Mouse (Mus musculus) E14TG2a.4 (cell line): Measurements from ENCODE around the gene Sik3.

Experiments used
- H3K27me3 ChIP-seq: 2 replicates; pipeline ENCODE4 v1.6.1; 2014; ENCODE audit warnings: low read length, control low read depth; ENCODE audit not compliant: insufficient read depth
- H3K36me3 ChIP-seq: 2 replicates; pipeline ENCODE4 v1.6.1; 2014; ENCODE audit warnings: low read length, control low read depth; ENCODE audit not compliant: insufficient read depth
- H3K4me1 ChIP-seq: replicated peaks from 2 replicates; pipeline ENCODE4 v1.6.1; 2014; ENCODE audit warnings: low read depth, low read length, control low read depth
- H3K4me3 ChIP-seq: replicated peaks from 2 replicates; pipeline ENCODE4 v1.5.1; 2014; ENCODE audit warnings: mild to moderate bottlenecking, low read length
- H3K9me3 ChIP-seq: 2 replicates; pipeline ENCODE4 v1.6.1; 2014; ENCODE audit warnings: low read length, control low read depth
- CTCF ChIP-seq: conservative IDR thresholded peaks from 2 replicates; pipeline ENCODE4 v1.5.1; 2014; ENCODE audit warnings: low read length
- NANOG ChIP-seq: IDR thresholded peaks from 2 replicates; pipeline ENCODE4 v1.6.1; 2014; ENCODE audit warnings: borderline replicate concordance, low read length, mixed read lengths
- POU5F1 ChIP-seq: IDR thresholded peaks from 2 replicates; pipeline ENCODE4 v1.6.1; 2014; ENCODE audit warnings: low read length, borderline replicate concordance

Sik3 gene

DNA sequence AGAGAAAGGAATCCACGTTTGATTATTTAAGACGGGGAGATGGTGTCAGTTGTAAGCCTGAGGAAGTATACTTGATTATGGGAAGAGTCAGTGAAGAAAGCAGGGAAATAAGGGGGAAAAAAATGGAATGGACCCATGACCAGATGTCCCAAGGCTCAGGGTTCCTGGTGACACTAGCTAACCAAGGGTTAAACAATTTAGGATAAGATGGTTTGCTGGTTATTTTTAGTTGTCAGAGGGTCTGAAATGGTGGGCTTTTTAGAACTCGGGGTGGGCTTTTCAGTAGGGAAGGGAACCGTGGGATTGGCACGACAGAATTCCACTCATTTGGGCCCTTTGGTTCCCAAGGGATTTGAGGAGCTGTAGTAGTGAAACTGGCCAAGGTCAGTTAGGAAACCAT, 996 bp downstream of the Sik3 start:
- H3K9me3 ChIP-seq, result no peaks in the 10 kb centered on the region
- no peaks in the 10 kb centered on the region for H3K27me3 ChIP-seq
- H3K36me3 ChIP-seq, result peaks cover 6% of the 10 kb centered on the region
- peaks cover 79% of the 10 kb centered on the region for H3K4me1 ChIP-seq
- H3K4me3 ChIP-seq, result peak overlapping the region; percentile 97
- TF ChIP-seq CTCF (no peak), POU5F1 (no peak), NANOG (no peak)

DNA sequence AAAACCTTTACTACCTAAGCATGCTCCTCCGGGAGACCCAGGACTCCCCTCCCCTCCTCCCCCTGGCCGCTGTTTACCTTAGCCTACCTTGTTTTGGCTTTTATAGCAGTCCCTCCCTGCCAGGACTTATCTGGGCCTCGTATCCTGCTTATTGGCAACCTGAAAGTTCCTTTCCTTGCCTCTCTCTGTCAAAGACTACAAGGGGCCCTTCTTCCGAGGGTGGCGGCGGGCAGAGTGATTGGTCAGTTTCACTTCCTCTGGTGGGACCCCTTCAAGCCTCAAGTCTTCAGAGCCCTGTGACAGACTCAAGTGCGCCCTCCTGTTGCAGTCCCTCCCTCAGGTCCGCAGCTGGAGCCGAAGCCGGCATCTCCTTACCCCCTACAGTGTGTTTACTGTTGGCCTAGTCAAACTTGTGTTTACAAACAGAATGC, 1.6 kb downstream of the Sik3 start:
- H3K4me1 ChIP-seq, result peaks cover 77% of the 10 kb centered on the region
- H3K4me3 ChIP-seq, result peak overlapping the region; percentile 97; the same call in 1 of the 2 replicates
- TF ChIP-seq POU5F1, result no peak
- TF ChIP-seq CTCF, result no peak; the same call in 1 of the 2 replicates
- TF ChIP-seq NANOG, result no peak
- no peaks in the 10 kb centered on the region for H3K9me3 ChIP-seq
- no peaks in the 10 kb centered on the region for H3K27me3 ChIP-seq
- peaks cover 11% of the 10 kb centered on the region for H3K36me3 ChIP-seq

DNA sequence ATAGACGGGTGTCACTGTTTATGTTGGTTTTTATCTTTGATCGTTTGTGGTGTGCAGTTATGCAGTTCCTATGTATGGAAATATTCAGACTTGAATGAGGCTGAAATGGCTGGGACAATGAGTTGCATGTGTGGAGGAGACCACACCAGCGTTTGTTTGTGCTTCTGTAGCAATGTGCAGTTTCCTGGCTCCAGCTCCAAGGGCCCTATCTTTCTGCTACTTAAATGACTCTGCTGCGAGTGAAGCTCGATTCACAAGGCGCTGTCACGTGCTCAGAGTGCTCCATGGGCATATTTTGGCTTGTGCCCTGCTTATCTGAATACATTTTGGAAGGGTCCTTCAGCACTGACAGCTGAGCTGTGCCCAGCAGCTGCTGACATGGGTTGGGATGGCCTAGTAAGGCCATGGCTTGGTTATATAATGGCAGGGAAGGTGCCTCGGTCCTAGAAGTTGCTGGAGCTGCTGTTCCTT, 2.5 kb downstream of the Sik3 start:
- Histone ChIP-seq H3K9me3 (no peaks in the 10 kb centered on the region), H3K4me3 (no peak overlapping the region), H3K36me3 (peaks cover 11% of the 10 kb centered on the region), H3K4me1 (peaks cover 77% of the 10 kb centered on the region), H3K27me3 (no peaks in the 10 kb centered on the region)
- TF ChIP-seq POU5F1 (no peak), CTCF (no peak), NANOG (no peak)

DNA sequence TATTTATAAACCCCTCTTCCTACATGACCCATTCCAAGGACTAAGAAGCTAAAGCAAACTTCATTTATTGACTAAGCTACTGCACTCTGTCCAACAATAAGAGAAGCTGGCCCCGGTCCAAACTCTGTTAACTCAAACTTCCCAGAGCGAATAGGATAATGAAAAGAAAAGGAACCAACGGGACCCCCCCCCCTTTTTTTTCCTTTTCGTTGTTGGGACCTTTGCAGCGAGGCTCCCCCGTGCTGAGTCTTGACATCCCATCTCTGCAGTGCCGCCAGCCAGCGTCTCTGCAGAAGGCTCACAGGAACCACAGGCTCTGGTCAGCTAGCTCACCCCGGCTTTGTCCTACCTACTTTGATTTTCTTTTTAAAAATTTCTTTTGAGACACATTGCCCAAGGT, 3.2 kb downstream of the Sik3 start:
- Histone ChIP-seq H3K4me1 (peaks cover 76% of the 10 kb centered on the region), H3K27me3 (no peaks in the 10 kb centered on the region), H3K9me3 (no peaks in the 10 kb centered on the region), H3K36me3 (peaks cover 11% of the 10 kb centered on the region), H3K4me3 (no peak overlapping the region)
- TF ChIP-seq CTCF, result no peak
- TF ChIP-seq NANOG, result no peak
- TF ChIP-seq POU5F1, result no peak

DNA sequence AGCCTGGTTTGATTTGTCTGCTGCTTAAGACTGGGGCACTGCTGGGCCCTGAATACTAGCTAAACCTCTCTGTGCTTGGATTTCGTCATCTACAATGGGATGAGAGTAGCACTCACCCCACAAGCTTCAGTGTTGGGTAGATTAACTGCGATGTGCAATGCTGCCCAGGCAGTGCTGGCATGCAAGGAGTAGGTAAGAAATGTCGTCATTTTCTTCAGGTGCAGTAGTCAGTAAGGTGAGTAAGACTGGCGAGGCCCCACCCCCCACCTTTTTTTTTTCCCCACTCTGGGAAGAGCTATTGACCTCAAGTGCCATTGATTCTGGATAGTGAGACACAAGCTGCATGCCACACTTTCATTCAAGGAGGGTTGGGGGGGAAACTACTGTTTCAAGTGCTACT, 3.8 kb downstream of the Sik3 start:
- peaks cover 77% of the 10 kb centered on the region for H3K4me1 ChIP-seq
- H3K36me3 ChIP-seq, result peaks cover 11% of the 10 kb centered on the region
- no peaks in the 10 kb centered on the region for H3K27me3 ChIP-seq
- TF ChIP-seq NANOG (no peak), CTCF (no peak), POU5F1 (no peak)
- no peaks in the 10 kb centered on the region for H3K9me3 ChIP-seq
- H3K4me3 ChIP-seq, result no peak overlapping the region

DNA sequence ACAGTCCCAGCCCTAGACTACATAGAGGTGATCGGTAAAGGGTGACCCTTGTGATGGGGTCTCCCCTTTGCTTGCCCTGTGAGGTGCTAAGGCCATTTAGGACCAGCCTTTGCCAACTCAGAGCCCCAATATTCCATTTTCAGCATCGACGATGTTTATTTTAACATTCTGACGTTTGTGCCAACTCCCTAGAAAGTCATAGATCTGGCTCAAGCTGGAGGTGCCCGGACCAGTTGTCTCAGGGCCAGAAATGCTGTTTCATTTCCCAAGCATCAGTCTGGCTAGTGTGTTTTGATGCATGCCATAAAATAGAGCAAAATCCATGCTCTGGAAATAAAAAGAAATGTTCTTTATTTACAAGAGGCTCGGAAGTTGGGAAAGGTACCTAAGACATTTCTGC, 5.7 kb downstream of the Sik3 start:
- Histone ChIP-seq H3K4me3 (no peak overlapping the region), H3K27me3 (no peaks in the 10 kb centered on the region), H3K36me3 (peaks cover 11% of the 10 kb centered on the region), H3K9me3 (no peaks in the 10 kb centered on the region), H3K4me1 (peaks cover 86% of the 10 kb centered on the region)
- TF ChIP-seq NANOG, result no peak
- TF ChIP-seq POU5F1, result no peak
- no peak for TF ChIP-seq CTCF

DNA sequence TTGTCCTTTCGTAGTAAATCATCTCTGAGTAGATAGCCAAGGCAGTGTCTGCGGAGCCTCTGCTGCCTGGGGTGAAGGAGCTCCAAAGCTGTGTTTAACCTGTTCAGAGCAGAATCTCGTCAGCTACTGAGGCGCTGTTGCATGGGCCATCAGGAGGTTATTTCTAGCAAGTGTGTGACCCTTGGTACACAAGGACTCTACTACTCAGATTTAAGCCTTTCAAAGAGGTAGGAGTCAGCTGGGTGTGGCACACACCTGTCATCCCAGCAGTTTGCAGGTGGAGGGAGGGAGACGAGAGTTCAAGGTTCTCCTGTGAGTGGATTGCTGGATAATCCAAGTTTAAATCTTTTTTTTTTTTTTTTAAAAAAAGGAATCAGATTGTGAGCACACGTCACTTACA, 7.4 kb downstream of the Sik3 start:
- Histone ChIP-seq H3K36me3 (peaks cover 11% of the 10 kb centered on the region), H3K27me3 (no peaks in the 10 kb centered on the region), H3K4me3 (no peak overlapping the region; the same call in 1 of the 2 replicates), H3K9me3 (no peaks in the 10 kb centered on the region), H3K4me1 (peaks cover 84% of the 10 kb centered on the region)
- no peak for TF ChIP-seq CTCF
- TF ChIP-seq NANOG, result no peak
- no peak for TF ChIP-seq POU5F1

DNA sequence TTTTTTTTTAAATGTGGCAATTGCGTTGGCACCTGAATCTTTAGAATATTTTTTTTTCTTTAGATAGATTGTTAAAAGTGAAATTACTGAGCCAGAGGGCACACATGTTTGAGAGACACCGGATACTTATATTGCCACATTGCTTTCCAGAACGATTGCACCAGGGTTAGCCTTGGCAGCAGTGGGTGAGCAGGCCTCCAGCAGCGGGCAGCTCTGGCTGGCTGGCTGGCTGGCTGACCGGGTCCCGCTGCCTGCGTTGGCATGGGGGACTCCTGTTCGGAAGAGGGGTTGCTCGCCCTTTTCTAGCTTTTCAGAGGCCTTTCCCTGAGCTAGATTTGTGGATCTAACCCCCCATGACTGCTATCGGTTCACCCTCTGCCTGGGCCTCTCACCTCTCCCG, 11.0 kb downstream of the Sik3 start:
- no peaks in the 10 kb centered on the region for H3K9me3 ChIP-seq
- no peak overlapping the region for H3K4me3 ChIP-seq
- TF ChIP-seq POU5F1, result no peak
- TF ChIP-seq NANOG, result no peak
- no peak for TF ChIP-seq CTCF
- H3K27me3 ChIP-seq, result no peaks in the 10 kb centered on the region
- H3K4me1 ChIP-seq, result peaks cover 86% of the 10 kb centered on the region
- 0 out of 2 replicates have a peak, but pooled peaks cover 5% of the 10 kb centered on the region for H3K36me3 ChIP-seq
